Mouse (Mus musculus) stomach, embryonic 16.5 days (tissue): Measurements from ENCODE around the gene Fat1. TPM values are rescaled to one million over a fixed set of nuclear protein-coding genes. Genes with fewer than 3 reads are reported as not detected.

Source experiments
- ATAC-seq: fragments of 200-750 bp; cut with Nextera tagmentation; 2 replicates; pipeline ENCODE4 v1.8.0; 2017; ENCODE audit warnings: moderate number of reproducible peaks, moderate TSS enrichment; ENCODE audit not compliant: insufficient read depth, low FRiP score
- H3K27ac ChIP-seq: fragments of 300-500 bp; sonication (generic); 2 replicates; pipeline ENCODE4 v1.5.1; 2014; ENCODE audit warnings: low read length
- H3K27me3 ChIP-seq: fragments of 300-500 bp; sonication (generic); 2 replicates; pipeline ENCODE4 v1.6.1; 2014; ENCODE audit warnings: low read length, control low read depth, mixed read lengths; ENCODE audit not compliant: control insufficient read depth, insufficient read depth
- H3K36me3 ChIP-seq: fragments of 300-500 bp; sonication (generic); 2 replicates; pipeline ENCODE4 v1.6.1; 2014; ENCODE audit warnings: low read length; ENCODE audit not compliant: control insufficient read depth, insufficient read depth
- H3K4me1 ChIP-seq: fragments of 300-500 bp; sonication (generic); 2 replicates; pipeline ENCODE4 v1.6.1; 2014; ENCODE audit warnings: low read length, control low read depth, mixed read lengths; ENCODE audit not compliant: control insufficient read depth, insufficient read depth
- H3K4me2 ChIP-seq: fragments of 300-500 bp; sonication (generic); 2 replicates; pipeline ENCODE4 v1.6.1; 2014; ENCODE audit warnings: low read depth, low read length, mixed read lengths
- H3K4me3 ChIP-seq: fragments of 300-500 bp; sonication (generic); replicated peaks from 2 replicates; pipeline ENCODE4 v1.5.1; 2014; ENCODE audit warnings: mild to moderate bottlenecking, low read length
- H3K9ac ChIP-seq: fragments of 300-500 bp; sonication (generic); 2 replicates; pipeline ENCODE4 v1.6.1; 2014; ENCODE audit warnings: low read length
- H3K9me3 ChIP-seq: fragments of 300-500 bp; sonication (generic); replicated peaks from 2 replicates; pipeline ENCODE4 v1.6.1; 2016; ENCODE audit warnings: low read length, control low read depth; ENCODE audit not compliant: control insufficient read depth
- WGBS: fragments of 180-500 bp; shearing (Covaris S2); extraction: QIAGEN DNeasy Blood & Tissue Kit; methylation state at CpG from one replicate; pipeline ENCODE4 v1.1.7; 2014; 5-methylcytosine and 5-hydroxymethylcytosine counted together
- polyA plus RNA-seq: library from polyadenylated mRNA; unstranded; fragments of >200 nt; fragmentation: Nextera tagmentation; extraction: Ambion mirVana; gene quantifications from 2 replicates; pipeline ENCODE4 v1.2.1, GENCODE M21; 2015

Fat1 gene
- polyA plus RNA-seq, 1 experiment from 2014 or later = 20.2 TPM

DNA sequence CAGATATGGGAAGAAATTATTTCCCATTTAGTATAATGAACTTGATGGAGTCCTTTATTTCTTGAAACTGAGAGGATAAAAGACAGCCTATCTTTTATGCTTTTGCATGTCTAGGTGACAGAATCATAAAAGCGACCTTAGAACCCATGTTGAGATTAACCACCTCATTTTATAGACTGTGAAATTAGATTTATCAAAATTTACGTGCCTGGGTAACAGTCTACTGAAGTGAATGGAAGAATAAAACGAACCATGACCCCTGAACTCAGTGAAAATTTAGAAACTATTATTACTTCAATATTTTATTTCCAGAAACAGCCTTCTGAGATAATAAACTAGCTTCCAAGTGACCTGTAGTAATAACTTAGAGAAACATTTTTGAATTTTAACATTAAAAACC, 158.4 kb downstream of the Fat1 start:
- Histone ChIP-seq H3K27me3 (no peaks in the 10 kb centered on the region), H3K9me3 (no peaks in the 10 kb centered on the region), H3K27ac (no peak overlapping the region), H3K36me3 (no peaks in the 10 kb centered on the region), H3K4me1 (no peaks in the 10 kb centered on the region), H3K4me3 (no peak overlapping the region), H3K9ac (no peak overlapping the region), H3K4me2 (no peak overlapping the region)
- ATAC-seq = no peak
- WGBS = 77% methylated on average over 3 of the region's 3 CpGs

Other genes with a start within 250 kb of the Fat1 start
- gene Mtnr1a, start 133.7 kb downstream of the Fat1 start, polyA plus RNA-seq = 0.46 and 0.72 TPM in 2 replicates